Comparison of ENCODE assay signal across 9 mouse cellular contexts in the genomic region with DNA sequence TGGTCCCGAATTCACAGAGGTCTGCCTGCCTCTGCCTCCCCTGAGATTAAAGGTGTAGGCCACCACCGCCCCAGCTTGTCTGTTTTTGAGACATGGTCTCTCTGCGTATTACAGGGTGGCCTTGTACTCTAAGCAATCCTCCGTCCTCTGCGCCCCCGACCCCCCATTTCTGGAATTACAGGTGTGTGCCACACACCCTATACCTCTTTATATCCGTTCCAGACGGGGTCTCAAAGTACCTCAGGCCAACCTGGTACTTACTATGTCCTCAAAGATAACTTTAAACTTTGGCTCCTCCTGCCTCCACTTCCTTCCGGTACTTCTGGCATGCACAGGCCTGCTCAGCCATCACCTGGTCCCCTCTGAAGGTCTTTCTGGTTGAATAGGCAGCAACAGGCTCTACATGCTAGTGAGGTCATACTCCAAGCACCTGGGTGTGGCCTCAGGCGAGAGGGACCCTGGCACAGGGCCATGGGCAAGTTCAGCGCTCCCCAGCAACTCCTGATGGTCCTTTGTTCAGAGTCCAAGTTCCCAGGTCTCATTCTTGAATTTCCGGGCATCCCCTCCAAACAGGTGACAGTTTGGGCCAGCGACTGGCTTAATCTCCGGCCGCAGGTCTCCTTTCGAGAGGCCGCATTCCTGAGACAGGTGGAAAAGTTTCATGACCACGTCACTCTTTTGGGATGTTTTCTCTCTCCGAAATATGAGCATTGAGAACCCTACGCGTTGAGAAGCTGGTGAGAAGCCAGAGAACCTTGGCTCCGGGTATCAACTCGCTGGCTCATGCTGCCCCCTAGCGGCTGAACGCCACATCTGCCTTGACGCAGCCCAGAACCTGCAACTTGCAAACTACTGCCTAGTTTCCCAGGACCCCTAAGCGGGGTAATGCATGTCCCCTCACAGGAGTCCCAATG. TPM values are rescaled to one million over a fixed set of nuclear protein-coding genes. Genes with fewer than 3 reads are reported as not detected.
DNase-seq lines count a peak whose midpoint lies in the region; ATAC-seq and TF ChIP-seq lines count a peak whose summit lies in the region.
"Had no signal": no experiment of that assay in that cellular context is flagged by ENCODE, and none has a peak within 500 bp of the region (broad histone marks: within the 10 kb centered on the region; RNA-seq: fewer than 3 reads in every experiment).

No protein-coding gene starts in this region.

- TF ChIP-seq CTCF in forebrain, postnatal 0 days (IDR thresholded peaks at IDR 0.05; ENCODE audit: low read depth): peak; percentile 97

- H3K4me3 ChIP-seq in forebrain, postnatal 0 days (ENCODE audit: low read depth, low read length): no peak overlapping the region
- H3K4me3 ChIP-seq: megakaryocyte, embryonic 14.5 days had no signal

- H3K27me3 ChIP-seq in forebrain, postnatal 0 days (ENCODE audit: insufficient read depth, low read length): no peaks in the 10 kb centered on the region

- H3K4me1 ChIP-seq in forebrain, postnatal 0 days (ENCODE audit: insufficient read depth): no peaks in the 10 kb centered on the region

- H3K9ac ChIP-seq in forebrain, postnatal 0 days: no peak overlapping the region

- no peaks in the 10 kb centered on the region for H3K9me3 ChIP-seq in forebrain, postnatal 0 days (ENCODE audit: low read length)

- peak; percentile 85 for ATAC-seq in forebrain, postnatal 0 days
- ATAC-seq in hematopoietic stem cell, adult 5-6 weeks (replicated peaks in 1 of 2; ENCODE audit: insufficient read depth in 1 of 2, low FRiP score in 2 of 2, low TSS enrichment in 1 of 2, low read depth in 1 of 2, poor library complexity in 2 of 2, severe bottlenecking in 2 of 2): peak; percentile 47 to 59; a peak in 2 of 4 replicates

- peak; percentile 31 for DNase-seq in MEL-GATA-1-ER (ENCODE audit: extremely low read depth, low read depth)
- DNase-seq in cerebellum, adult 18-20 months: peak; percentile 77 to 84
- peak; percentile 91 for DNase-seq in forebrain, postnatal 0 days
- DNase-seq in layer of hippocampus, adult 9-11 months: peak; percentile 46
- peak; percentile 94 for DNase-seq in lung, postnatal 14 days
- peak; percentile 92 for DNase-seq in retina, embryonic 14.5 days (ENCODE audit: low spot score)
- peak; percentile 83 for DNase-seq in thymus, postnatal 25 days

- H3K27ac ChIP-seq in forebrain, postnatal 0 days (ENCODE audit: low read depth, low read length): no peak overlapping the region

- no peak overlapping the region for H3K4me2 ChIP-seq in forebrain, postnatal 0 days (ENCODE audit: low read depth)

- 38% methylated on average over 27 of the region's 27 CpGs for WGBS in forebrain, postnatal 0 days

- H3K36me3 ChIP-seq in forebrain, postnatal 0 days (ENCODE audit: insufficient read depth): no peaks in the 10 kb centered on the region

RNA-seq across cellular contexts. Expression of a gene that starts 30.9 kb away (rescaled TPM):
- 20.8 and 22.3 TPM in 2 replicates for total RNA-seq in forebrain, postnatal 0 days (2014; rRNA removed)
- 24.9 and 26.1 TPM in 2 replicates for polyA plus RNA-seq in forebrain, postnatal 0 days (2015; fragmentation: Nextera tagmentation; extraction: Ambion mirVana)
- total RNA-seq in hematopoietic stem cell, adult 5-6 weeks (2017): 0.13 and 0.35 TPM in 2 replicates

RNA-seq across cellular contexts. Expression of a gene that starts 36.6 kb away (rescaled TPM):
- total RNA-seq in forebrain, postnatal 0 days (2014; rRNA removed): 21.7 and 24.7 TPM in 2 replicates
- polyA plus RNA-seq in forebrain, postnatal 0 days (2015; fragmentation: Nextera tagmentation; extraction: Ambion mirVana): 6.0 and 10.7 TPM in 2 replicates
- 26.7 and 39.0 TPM in 2 replicates for total RNA-seq in hematopoietic stem cell, adult 5-6 weeks (2017)

RNA-seq across cellular contexts. Expression of a gene that starts 43.4 kb away (rescaled TPM):
- total RNA-seq in forebrain, postnatal 0 days (2014; rRNA removed): 0.33 and 0.54 TPM in 2 replicates
- 0.21 and 0.24 TPM in 2 replicates for polyA plus RNA-seq in forebrain, postnatal 0 days (2015; fragmentation: Nextera tagmentation; extraction: Ambion mirVana)
- total RNA-seq in hematopoietic stem cell, adult 5-6 weeks (2017): 0.60 and 0.63 TPM in 2 replicates

RNA-seq across cellular contexts. Expression of a gene that starts 48.6 kb away (rescaled TPM):
- total RNA-seq in forebrain, postnatal 0 days (2014; rRNA removed): 4.0 and 4.8 TPM in 2 replicates
- polyA plus RNA-seq in forebrain, postnatal 0 days (2015; fragmentation: Nextera tagmentation; extraction: Ambion mirVana): 0.72 and 1.1 TPM in 2 replicates
- total RNA-seq in hematopoietic stem cell, adult 5-6 weeks (2017): not detected in 2 replicates

Comparison
In these comparisons a context has a peak if more than half of its experiments do, and no peak if none do; other contexts are left out.
1. DNase-seq: peak in every context shown above with its lines; median percentile 94 in lung, postnatal 14 days; 92 in retina, embryonic 14.5 days; 91 in forebrain, postnatal 0 days; 83 in thymus, postnatal 25 days; 80 in cerebellum, adult 18-20 months; 46 in layer of hippocampus, adult 9-11 months; 31 in MEL-GATA-1-ER.
2. RNA of a gene that starts 30.9 kb away (total RNA-seq): 20.8 to 22.3 TPM in forebrain, postnatal 0 days; 0.13 to 0.35 TPM in hematopoietic stem cell, adult 5-6 weeks; every median in the first group is over 10 times any median in the second.